Mouse (Mus musculus) MEL (cell line): Measurements from ENCODE around the gene Ncaph2. TPM values are rescaled to one million over a fixed set of nuclear protein-coding genes. Genes with fewer than 3 reads are reported as not detected.

ENCODE experiments used
- DNase-seq: peaks from one replicate; pipeline ENCODE4 v3.0.0; 2011; ENCODE audit warnings: low read depth, low spot score
- H3K27ac ChIP-seq: 2 replicates; pipeline ENCODE4 v1.5.1; 2012; ENCODE audit warnings: low read depth, mild to moderate bottlenecking, control low read depth, low read length, moderate library complexity; ENCODE audit not compliant: control insufficient read depth
- H3K27me3 ChIP-seq, 2 experiments: fragments of 150-350 bp in 1 of 2; sonication (generic) in 1 of 2; 2 replicates each; pipeline ENCODE4 v1.6.1; 2012; ENCODE audit warnings: low read length in 2 of 2, mild to moderate bottlenecking in 2 of 2, improper control_type of control experiment in 1 of 2, moderate library complexity in 1 of 2; ENCODE audit not compliant: insufficient read depth in 2 of 2, control insufficient read depth in 1 of 2
- H3K36me3 ChIP-seq, 2 experiments: 2 replicates each; pipeline ENCODE4 v1.6.1; 2012 to 2014; ENCODE audit warnings: low read length in 2 of 2, improper control_type of control experiment in 1 of 2, inconsistent platforms in 1 of 2, mild to moderate bottlenecking in 1 of 2; ENCODE audit not compliant: insufficient read depth in 2 of 2, control insufficient read depth in 1 of 2
- H3K4me1 ChIP-seq, 2 experiments: fragments of 150-350 bp in 1 of 2; sonication (generic) in 1 of 2; 2 replicates each; pipeline ENCODE4 v1.6.1; 2012; ENCODE audit warnings: low read length in 2 of 2, improper control_type of control experiment in 1 of 2, mild to moderate bottlenecking in 1 of 2; ENCODE audit not compliant: insufficient read depth in 2 of 2, control insufficient read depth in 1 of 2
- H3K4me3 ChIP-seq, 2 experiments: fragments of 150-350 bp in 1 of 2; sonication (generic) in 1 of 2; 2 replicates each; pipeline ENCODE4 v1.5.1; 2012; ENCODE audit warnings: low read depth in 2 of 2, low read length in 2 of 2, mild to moderate bottlenecking in 2 of 2, moderate library complexity in 2 of 2, control low read depth in 1 of 2, improper control_type of control experiment in 1 of 2; ENCODE audit not compliant: control insufficient read depth in 1 of 2, insufficient read depth in 1 of 2
- H3K79me2 ChIP-seq: 2 replicates; pipeline ENCODE4 v1.6.1; 2012; ENCODE audit warnings: mild to moderate bottlenecking, low read length, moderate library complexity; ENCODE audit not compliant: control insufficient read depth, poor library complexity, insufficient read depth
- H3K9ac ChIP-seq: 2 replicates; pipeline ENCODE4 v1.6.1; 2012; ENCODE audit warnings: low read depth, mild to moderate bottlenecking, control low read depth, low read length, moderate library complexity; ENCODE audit not compliant: control insufficient read depth, poor library complexity, severe bottlenecking
- H3K9me3 ChIP-seq: fragments of 150-350 bp; sonication (generic); replicated peaks from 2 replicates; pipeline ENCODE4 v1.6.1; 2012; ENCODE audit warnings: mild to moderate bottlenecking, low read length, improper control_type of control experiment, moderate library complexity; ENCODE audit not compliant: insufficient read depth
- BHLHE40 ChIP-seq: IDR thresholded peaks from 2 replicates; pipeline ENCODE4 v1.6.1; 2012; ENCODE audit warnings: low read depth, mild to moderate bottlenecking, inconsistent platforms, low read length, improper control_type of control experiment, borderline replicate concordance
- CHD1 ChIP-seq: IDR thresholded peaks from 2 replicates; pipeline ENCODE4 v1.6.1; 2012; ENCODE audit warnings: low read depth, mild to moderate bottlenecking, inconsistent platforms, low read length, improper control_type of control experiment
- CHD2 ChIP-seq: IDR thresholded peaks from 2 replicates; pipeline ENCODE4 v1.6.1; 2011; ENCODE audit warnings: low read length, improper control_type of control experiment
- CTCF ChIP-seq, 3 experiments: IDR thresholded peaks in 2 of 3; conservative IDR thresholded peaks in 1 of 3; 2 replicates each; pipeline ENCODE4 v1.5.1; 2011 to 2012; ENCODE audit warnings: low read length in 3 of 3, low read depth in 2 of 3, mild to moderate bottlenecking in 2 of 3, improper control_type of control experiment in 1 of 3, inconsistent platforms in 1 of 3, mixed read lengths in 1 of 3, moderate library complexity in 1 of 3; ENCODE audit not compliant: control insufficient read depth in 1 of 3, insufficient read depth in 1 of 3, poor library complexity in 1 of 3, severe bottlenecking in 1 of 3
- E2F4 ChIP-seq: IDR thresholded peaks from 2 replicates; pipeline ENCODE4 v1.6.1; 2011; ENCODE audit warnings: low read depth, low read length, improper control_type of control experiment, borderline replicate concordance
- ELF1 ChIP-seq: IDR thresholded peaks from 2 replicates; pipeline ENCODE4 v1.6.1; 2014; ENCODE audit warnings: low read depth, mild to moderate bottlenecking, inconsistent platforms, low read length, improper control_type of control experiment, moderate library complexity
- EP300 ChIP-seq, 2 experiments: IDR thresholded peaks; 2 replicates each; pipeline ENCODE4 v1.6.1; 2011; ENCODE audit warnings: improper control_type of control experiment in 2 of 2, low read length in 2 of 2, low read depth in 1 of 2, mild to moderate bottlenecking in 1 of 2
- ETS1 ChIP-seq: IDR thresholded peaks from 2 replicates; pipeline ENCODE4 v1.6.1; 2012; ENCODE audit warnings: low read depth, mild to moderate bottlenecking, inconsistent platforms, low read length, improper control_type of control experiment, moderate library complexity
- GABPA ChIP-seq: IDR thresholded peaks from 2 replicates; pipeline ENCODE4 v1.6.1; 2012; ENCODE audit warnings: low read depth, mild to moderate bottlenecking, inconsistent platforms, low read length, improper control_type of control experiment, moderate library complexity
- GATA1 ChIP-seq: IDR thresholded peaks from 2 replicates; pipeline ENCODE4 v1.6.1; 2011; ENCODE audit warnings: low read depth, low read length, improper control_type of control experiment
- HCFC1 ChIP-seq: IDR thresholded peaks from 2 replicates; pipeline ENCODE4 v1.6.1; 2012; ENCODE audit warnings: low read depth, mild to moderate bottlenecking, inconsistent platforms, low read length, improper control_type of control experiment, moderate library complexity
- JUND ChIP-seq: IDR thresholded peaks from 2 replicates; pipeline ENCODE4 v1.6.1; 2011; ENCODE audit warnings: low read depth, mild to moderate bottlenecking, improper control_type of control experiment, low read length
- KAT2A ChIP-seq: conservative IDR thresholded peaks from 2 replicates; pipeline ENCODE4 v1.6.1; 2012; ENCODE audit warnings: low read depth, low read length, improper control_type of control experiment, inconsistent platforms
- MAFK ChIP-seq: IDR thresholded peaks from 2 replicates; pipeline ENCODE4 v1.6.1; 2011; ENCODE audit warnings: low read depth, mild to moderate bottlenecking, low read length, improper control_type of control experiment, borderline replicate concordance
- MAX ChIP-seq: IDR thresholded peaks from 2 replicates; pipeline ENCODE4 v1.6.1; 2011; ENCODE audit warnings: low read length, improper control_type of control experiment
- MAZ ChIP-seq: IDR thresholded peaks from 2 replicates; pipeline ENCODE4 v1.6.1; 2012; ENCODE audit warnings: low read depth, mild to moderate bottlenecking, inconsistent platforms, low read length, improper control_type of control experiment
- MEF2A ChIP-seq: IDR thresholded peaks from 2 replicates; pipeline ENCODE4 v1.6.1; 2014; ENCODE audit warnings: low read depth, mild to moderate bottlenecking, inconsistent platforms, low read length, improper control_type of control experiment; ENCODE audit not compliant: poor library complexity, insufficient replicate concordance, severe bottlenecking; ENCODE audit errors: extremely low read depth
- MXI1 ChIP-seq: IDR thresholded peaks from 2 replicates; pipeline ENCODE4 v1.6.1; 2011; ENCODE audit warnings: mild to moderate bottlenecking, low read depth, low read length, improper control_type of control experiment
- MYB ChIP-seq: IDR thresholded peaks from 2 replicates; pipeline ENCODE4 v1.6.1; 2011; ENCODE audit warnings: mild to moderate bottlenecking, low read depth, low read length, improper control_type of control experiment
- MYC ChIP-seq: IDR thresholded peaks from 2 replicates; pipeline ENCODE4 v1.6.1; 2011; ENCODE audit warnings: low read depth, mild to moderate bottlenecking, low read length, improper control_type of control experiment, moderate library complexity
- NELFE ChIP-seq: IDR thresholded peaks from 2 replicates; pipeline ENCODE4 v1.6.1; 2011; ENCODE audit warnings: low read depth, low read length, improper control_type of control experiment
- NRF1 ChIP-seq: IDR thresholded peaks from 2 replicates; pipeline ENCODE4 v1.6.1; 2014; ENCODE audit warnings: low read depth, mild to moderate bottlenecking, inconsistent platforms, low read length, improper control_type of control experiment, moderate library complexity; ENCODE audit not compliant: poor library complexity, insufficient read depth, severe bottlenecking
- POLR2A ChIP-seq, 2 experiments: IDR thresholded peaks; 2 replicates each; pipeline ENCODE4 v1.6.1; 2011 to 2012; ENCODE audit warnings: low read length in 2 of 2, mild to moderate bottlenecking in 2 of 2, control low read depth in 1 of 2, improper control_type of control experiment in 1 of 2, low read depth in 1 of 2, moderate library complexity in 1 of 2; ENCODE audit not compliant: control insufficient read depth in 1 of 2, insufficient read depth in 1 of 2, poor library complexity in 1 of 2
- POLR2AphosphoS2 ChIP-seq: IDR thresholded peaks from 2 replicates; pipeline ENCODE4 v1.6.1; 2011; ENCODE audit warnings: low read length, improper control_type of control experiment
- POLR2AphosphoS5 ChIP-seq: IDR thresholded peaks from 2 replicates; pipeline ENCODE4 v1.6.1; 2012; ENCODE audit warnings: low read depth, borderline replicate concordance, mild to moderate bottlenecking, inconsistent platforms, low read length, moderate library complexity, mixed read lengths
- RAD21 ChIP-seq: IDR thresholded peaks from 2 replicates; pipeline ENCODE4 v1.6.1; 2011; ENCODE audit warnings: mild to moderate bottlenecking, low read depth, low read length, improper control_type of control experiment
- RCOR1 ChIP-seq: IDR thresholded peaks from 2 replicates; pipeline ENCODE4 v1.6.1; 2012; ENCODE audit warnings: low read depth, mild to moderate bottlenecking, inconsistent platforms, low read length, improper control_type of control experiment
- SIN3A ChIP-seq: IDR thresholded peaks from 2 replicates; pipeline ENCODE4 v1.6.1; 2012; ENCODE audit warnings: low read length, improper control_type of control experiment, inconsistent platforms
- SMC3 ChIP-seq: IDR thresholded peaks from 2 replicates; pipeline ENCODE4 v1.6.1; 2011; ENCODE audit warnings: low read depth, low read length, improper control_type of control experiment
- TAL1 ChIP-seq: IDR thresholded peaks from 2 replicates; pipeline ENCODE4 v1.6.1; 2012; ENCODE audit warnings: mild to moderate bottlenecking, inconsistent platforms, low read length, moderate library complexity, mixed read lengths
- TBP ChIP-seq: IDR thresholded peaks from 2 replicates; pipeline ENCODE4 v1.8.0; 2011; ENCODE audit warnings: low read depth, low read length, improper control_type of control experiment
- TCF12 ChIP-seq: IDR thresholded peaks from 2 replicates; pipeline ENCODE4 v1.6.1; 2014; ENCODE audit warnings: low read depth, mild to moderate bottlenecking, inconsistent platforms, low read length, improper control_type of control experiment, moderate library complexity
- UBTF ChIP-seq: IDR thresholded peaks from 2 replicates; pipeline ENCODE4 v1.6.1; 2012; ENCODE audit warnings: low read depth, mild to moderate bottlenecking, inconsistent platforms, low read length, improper control_type of control experiment, moderate library complexity, borderline replicate concordance; ENCODE audit not compliant: insufficient read depth
- ZC3H11A ChIP-seq: IDR thresholded peaks from 2 replicates; pipeline ENCODE4 v1.6.1; 2012; ENCODE audit warnings: low read depth, mild to moderate bottlenecking, inconsistent platforms, low read length, improper control_type of control experiment
- ZKSCAN1 ChIP-seq: IDR thresholded peaks from 2 replicates; pipeline ENCODE4 v1.6.1; 2012; ENCODE audit warnings: low read depth, mild to moderate bottlenecking, inconsistent platforms, low read length, improper control_type of control experiment, moderate library complexity
- ZMIZ1 ChIP-seq: IDR thresholded peaks from 2 replicates; pipeline ENCODE4 v1.6.1; 2012; ENCODE audit warnings: low read depth, mild to moderate bottlenecking, inconsistent platforms, low read length, improper control_type of control experiment, moderate library complexity
- ZNF384 ChIP-seq: IDR thresholded peaks from 2 replicates; pipeline ENCODE4 v1.6.1; 2012; ENCODE audit warnings: low read depth, mild to moderate bottlenecking, inconsistent platforms, low read length, improper control_type of control experiment
- polyA plus RNA-seq, 2 experiments: library from polyadenylated mRNA; stranded (reverse) in 1 of 2; unstranded in 1 of 2; fragments of >175 nt in 1 of 2; fragments of >200 nt in 1 of 2; gene quantifications; 2 replicates each; pipeline versions ENCODE4 v1.2.1 to v1.2.4; 2012; ENCODE audit warnings: low replicate concordance in 2 of 2, low read depth in 1 of 2; ENCODE audit not compliant: insufficient read length in 2 of 2, insufficient read depth in 1 of 2, missing spikeins in 1 of 2
- total RNA-seq: library from RNA; depleted of rRNA; stranded (reverse); fragments of 300-350 nt; gene quantifications from 2 replicates; pipeline ENCODE4 v1.2.3, GENCODE M21; 2012

The Ncaph2 gene
- total and polyA plus RNA-seq, 3 experiments: 137 to 165 (median 160) TPM

DNA sequence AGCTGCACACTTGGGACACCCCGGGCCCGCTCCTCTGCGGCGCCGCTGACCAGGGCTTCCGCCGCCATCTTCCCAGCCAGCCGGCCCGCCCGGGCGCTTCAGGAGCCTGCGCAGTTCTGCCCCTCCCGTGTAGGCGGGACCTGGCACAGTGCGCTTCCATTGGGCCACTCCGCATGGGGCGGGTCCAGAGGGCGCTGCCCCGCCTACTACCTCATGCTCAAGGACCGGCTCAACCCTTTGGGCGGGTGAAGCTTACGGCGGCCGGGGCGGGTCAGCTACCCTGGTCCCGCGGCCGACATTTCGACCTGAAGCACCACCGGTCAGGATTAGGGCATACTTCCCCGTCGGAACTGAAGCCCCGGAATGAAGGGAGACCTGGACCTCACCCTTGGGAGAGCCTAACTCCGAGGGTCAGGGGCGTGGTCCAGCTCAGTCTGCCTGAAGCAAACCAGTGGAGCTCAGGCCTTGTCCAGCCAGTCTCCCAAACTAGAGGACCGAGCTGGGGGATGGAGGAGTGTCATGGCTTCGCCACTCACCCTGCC lies 40.3 kb upstream of the Ncaph2 start, which contains the start of gene Sbf1:
Gene Sbf1, minus strand, starts transcription at position 122 of the 542 bp plus-strand sequence.
- Histone ChIP-seq H3K36me3 (peaks cover 0 to 12% of the 10 kb centered on the region in 2 experiments; a peak in 2 of 4 replicates), H3K27me3 (no peaks in the 10 kb centered on the region), H3K9me3 (no peaks in the 10 kb centered on the region), H3K9ac (peak within 1 kb of the TSS; percentile 88), H3K79me2 (peaks cover 46% of the 10 kb centered on the region), H3K27ac (peak within 1 kb of the TSS; percentile 36; the same call in 1 of the 2 replicates), H3K4me1 (peaks cover 7 to 25% of the 10 kb centered on the region in 2 experiments), H3K4me3 (peak within 1 kb of the TSS; percentile 91 to 92)
- peak; percentile 97 for DNase-seq
- TF ChIP-seq TCF12 (no peak; the same call in 1 of the 2 replicates), MEF2A (no peak), TAL1 (no peak), NELFE (peak; percentile 72), SIN3A (peak; percentile 43; the same call in 1 of the 2 replicates), GATA1 (no peak), MAFK (no peak), HCFC1 (peak; percentile 79), POLR2AphosphoS5 (no peak), RAD21 (no peak), NRF1 (peak; percentile 84), ELF1 (0 out of 2 replicates have a peak, but pooled peaks have one; percentile 5), TBP (peak; percentile 37; the same call in 1 of the 2 replicates), E2F4 (no peak), EP300 (IDR thresholded peaks at IDR 0.05; ENCODE audit: low read depth in 1 of 2, low read length in 2 of 2) (no peak), GABPA (no peak), CTCF (IDR thresholded peaks at IDR 0.05 in 2 of 3, conservative IDR thresholded peaks at IDR 0.05 in 1 of 3; ENCODE audit: control insufficient read depth in 1 of 3, insufficient read depth in 1 of 3, low read depth in 2 of 3, low read length in 3 of 3, poor library complexity in 1 of 3, severe bottlenecking in 1 of 3) (no peak), ZKSCAN1 (no peak), CHD1 (no peak), MAZ (peak; percentile 38; the same call in 1 of the 2 replicates), KAT2A (no peak; the same call in 1 of the 2 replicates), MYC (no peak), ZMIZ1 (peak; percentile 74; the same call in 1 of the 2 replicates), ZC3H11A (no peak), POLR2A (IDR thresholded peaks at IDR 0.05; ENCODE audit: control insufficient read depth in 1 of 2, insufficient read depth in 1 of 2, low read depth in 1 of 2, low read length in 2 of 2, poor library complexity in 1 of 2) (peak; percentile 84 to 88; a peak in 3 of 4 replicates), MAX (no peak; the same call in 1 of the 2 replicates), POLR2AphosphoS2 (peak; percentile 76), SMC3 (no peak), CHD2 (no peak), RCOR1 (no peak), ZNF384 (no peak), UBTF (no peak), JUND (no peak), MYB (no peak), ETS1 (no peak), MXI1 (no peak; the same call in 1 of the 2 replicates), BHLHE40 (no peak)
